Mouse (Mus musculus): ENCODE results near the gene Traf4. TPM values are rescaled to one million over a fixed set of nuclear protein-coding genes. Genes with fewer than 3 reads are reported as not detected.
"Not testable (repeated sequence)": the region's sequence is repeated elsewhere in the genome, so short reads cannot be mapped to it uniquely, and the experiment has no call there.

Gene Traf4
- 10 to 100 TPM; 18.0 to 31.3 (median 22.8) TPM for total RNA-seq (2022)

- peak; percentile 69 for DNase-seq
Measured at GRCm38 (mm10) chr11:78164924-78165760, at the start of gene Traf4. Traf4 (minus strand) TSS chr11:78165589.

- DNase-seq = no peak
Measured at GRCm38 (mm10) chr11:78213086-78213817, 47.9 kb upstream of the Traf4 start.

- DNase-seq = no peak
Measured at GRCm38 (mm10) chr11:78211513-78211912, 46.1 kb upstream of the Traf4 start.

- DNase-seq = no peak
Measured at GRCm38 (mm10) chr11:78210615-78211014, 45.2 kb upstream of the Traf4 start.

- DNase-seq = no peak
Measured at GRCm38 (mm10) chr11:78209886-78210285, 44.5 kb upstream of the Traf4 start.

- no peak for DNase-seq
Measured at GRCm38 (mm10) chr11:78207190-78207589, 41.8 kb upstream of the Traf4 start.

GRCm38 (mm10) chr11:78205361-78206206, 40.2 kb upstream of the Traf4 start:
- no peak for DNase-seq

GRCm38 (mm10) chr11:78204287-78204686, 38.9 kb upstream of the Traf4 start:
- DNase-seq = peak; percentile 60

GRCm38 (mm10) chr11:78202372-78202771, 37.0 kb upstream of the Traf4 start:
- DNase-seq = no peak

GRCm38 (mm10) chr11:78195101-78195863, 29.9 kb upstream of the Traf4 start:
- no peak for DNase-seq

- peak; percentile 80 for DNase-seq
Measured at GRCm38 (mm10) chr11:78194411-78195100, 29.2 kb upstream of the Traf4 start.

- DNase-seq = no peak
Measured at GRCm38 (mm10) chr11:78193113-78193512, 27.7 kb upstream of the Traf4 start, which contains the start of gene Proca1. Proca1 (plus strand) TSS chr11:78193392.

- no peak for DNase-seq
Measured at GRCm38 (mm10) chr11:78190041-78190440, 24.7 kb upstream of the Traf4 start.

GRCm38 (mm10) chr11:78189234-78190040, 24.0 kb upstream of the Traf4 start:
- no peak for DNase-seq

GRCm38 (mm10) chr11:78188331-78189233, 23.2 kb upstream of the Traf4 start, which contains the start of gene Rab34:
Rab34 (plus strand) TSS chr11:78188430.
- DNase-seq = peak; percentile 69

GRCm38 (mm10) chr11:78184702-78185101, 19.3 kb upstream of the Traf4 start:
- not testable (repeated sequence) for DNase-seq

GRCm38 (mm10) chr11:78183884-78184514, 18.6 kb upstream of the Traf4 start:
- DNase-seq = no peak
